Mouse (Mus musculus) forebrain, embryonic 10.5 days (tissue): ENCODE measurements around the gene Ak4. TPM values are rescaled to one million over a fixed set of nuclear protein-coding genes. Genes with fewer than 3 reads are reported as not detected.

Experiments used
- DNase-seq: peaks from one replicate; pipeline ENCODE4 v3.0.0-alpha.2; 2017; ENCODE audit warnings: low spot score; ENCODE audit errors: extremely low spot score
- H3K27ac ChIP-seq: fragments of 300-500 bp; sonication (generic); 2 replicates; pipeline ENCODE4 v1.5.1; 2016; ENCODE audit warnings: mild to moderate bottlenecking
- H3K27me3 ChIP-seq: fragments of 300-500 bp; sonication (generic); 2 replicates; pipeline ENCODE4 v1.6.1; 2016; ENCODE audit warnings: mild to moderate bottlenecking; ENCODE audit not compliant: poor library complexity, severe bottlenecking
- H3K36me3 ChIP-seq: fragments of 300-500 bp; sonication (generic); replicated peaks from 2 replicates; pipeline ENCODE4 v1.6.1; 2016; ENCODE audit warnings: mild to moderate bottlenecking, moderate library complexity
- H3K4me1 ChIP-seq: fragments of 300-500 bp; sonication (generic); 2 replicates; pipeline ENCODE4 v1.6.1; 2016
- H3K4me3 ChIP-seq: fragments of 300-500 bp; sonication (generic); 2 replicates; pipeline ENCODE4 v1.5.1; 2016; ENCODE audit warnings: mild to moderate bottlenecking, moderate library complexity
- H3K9me3 ChIP-seq: fragments of 300-500 bp; sonication (generic); 2 replicates; pipeline ENCODE4 v1.6.1; 2016; ENCODE audit warnings: mild to moderate bottlenecking, moderate library complexity
- WGBS: fragments of 180-500 bp; shearing (Covaris S2); methylation state at CpG from one replicate; pipeline ENCODE4 v1.1.7; 2016; 5-methylcytosine and 5-hydroxymethylcytosine counted together
- polyA plus RNA-seq: library from polyadenylated mRNA; unstranded; fragments of >200 nt; fragmentation: Nextera tagmentation; extraction: Ambion mirVana; gene quantifications from 2 replicates; pipeline ENCODE4 v1.2.1, GENCODE M21; 2016

Ak4 gene
- polyA plus RNA-seq, 1 experiment from 2014 or later: 43.9 TPM

- no peak for DNase-seq
- Histone ChIP-seq H3K27ac (no peak overlapping the region), H3K36me3 (no peaks in the 10 kb centered on the region), H3K4me1 (no peaks in the 10 kb centered on the region), H3K27me3 (no peaks in the 10 kb centered on the region), H3K4me3 (no peak overlapping the region), H3K9me3 (no peaks in the 10 kb centered on the region)
- WGBS: 90% methylated on average over 8 of the region's 8 CpGs
Measured at GRCm38 (mm10) chr4:101395021-101395533, 24.0 kb upstream of the Ak4 start.

GRCm38 (mm10) chr4:101400025-101400594 lies 19.0 kb upstream of the Ak4 start:
- Histone ChIP-seq H3K27me3 (no peaks in the 10 kb centered on the region), H3K27ac (no peak overlapping the region), H3K36me3 (no peaks in the 10 kb centered on the region), H3K9me3 (no peaks in the 10 kb centered on the region), H3K4me3 (no peak overlapping the region), H3K4me1 (no peaks in the 10 kb centered on the region)
- no peak for DNase-seq
- 83% methylated on average over 4 of the region's 4 CpGs for WGBS

- Histone ChIP-seq H3K4me1 (no peaks in the 10 kb centered on the region), H3K27me3 (no peaks in the 10 kb centered on the region), H3K4me3 (no peak overlapping the region), H3K9me3 (no peaks in the 10 kb centered on the region), H3K27ac (no peak overlapping the region), H3K36me3 (no peaks in the 10 kb centered on the region)
- WGBS: 83% methylated on average over 1 of the region's 1 CpGs
- no peak for DNase-seq
Measured at GRCm38 (mm10) chr4:101401945-101402344, 17.1 kb upstream of the Ak4 start.

GRCm38 (mm10) chr4:101404863-101405262 lies 14.2 kb upstream of the Ak4 start:
- no peaks in the 10 kb centered on the region for H3K36me3 ChIP-seq
- no peak for DNase-seq
- H3K4me3 ChIP-seq: no peak overlapping the region
- no peaks in the 10 kb centered on the region for H3K27me3 ChIP-seq
- H3K9me3 ChIP-seq: no peaks in the 10 kb centered on the region
- H3K4me1 ChIP-seq: no peaks in the 10 kb centered on the region
- no peak overlapping the region for H3K27ac ChIP-seq
- WGBS: 80% methylated on average over 3 of the region's 3 CpGs

- WGBS: 96% methylated on average over 4 of the region's 4 CpGs
- DNase-seq: no peak
- no peaks in the 10 kb centered on the region for H3K27me3 ChIP-seq
- no peaks in the 10 kb centered on the region for H3K9me3 ChIP-seq
- no peaks in the 10 kb centered on the region for H3K36me3 ChIP-seq
- H3K4me1 ChIP-seq: no peaks in the 10 kb centered on the region
- no peak overlapping the region for H3K4me3 ChIP-seq
- no peak overlapping the region for H3K27ac ChIP-seq
Measured at GRCm38 (mm10) chr4:101406411-101407196, 12.5 kb upstream of the Ak4 start.

- no peak for DNase-seq
- Histone ChIP-seq H3K4me3 (no peak overlapping the region), H3K4me1 (peaks cover 27% of the 10 kb centered on the region), H3K27me3 (no peaks in the 10 kb centered on the region), H3K27ac (no peak overlapping the region), H3K9me3 (no peaks in the 10 kb centered on the region), H3K36me3 (peaks cover 5% of the 10 kb centered on the region; the same call in 1 of the 2 replicates)
- WGBS: 96% methylated on average over 11 of the region's 11 CpGs
Measured at GRCm38 (mm10) chr4:101416966-101417365, 2.1 kb upstream of the Ak4 start.

GRCm38 (mm10) chr4:101419911-101420880 lies 1.1 kb downstream of the Ak4 start:
- Histone ChIP-seq H3K36me3 (peaks cover 24% of the 10 kb centered on the region), H3K27ac (peak overlapping the region; percentile 97)
- under 1% methylated on average over 90 of the region's 90 CpGs for WGBS

GRCm38 (mm10) chr4:101422996-101423395 lies 3.9 kb downstream of the Ak4 start:
- 92% methylated on average over 10 of the region's 10 CpGs for WGBS
- Histone ChIP-seq H3K27me3 (no peaks in the 10 kb centered on the region), H3K4me3 (no peak overlapping the region), H3K36me3 (peaks cover 24% of the 10 kb centered on the region), H3K27ac (no peak overlapping the region), H3K4me1 (peaks cover 37% of the 10 kb centered on the region), H3K9me3 (no peaks in the 10 kb centered on the region)
- no peak for DNase-seq

More at GRCm38 (mm10) chr4:101419911-101420880, 1.1 kb downstream of the Ak4 start:
- peak; percentile 51 for DNase-seq
- H3K27me3 ChIP-seq: no peaks in the 10 kb centered on the region
- no peaks in the 10 kb centered on the region for H3K9me3 ChIP-seq
- H3K4me3 ChIP-seq: peak overlapping the region; percentile 91
- H3K4me1 ChIP-seq: peaks cover 33% of the 10 kb centered on the region

- Histone ChIP-seq H3K36me3 (peaks cover 24% of the 10 kb centered on the region), H3K27me3 (no peaks in the 10 kb centered on the region), H3K4me3 (no peak overlapping the region), H3K4me1 (peaks cover 34% of the 10 kb centered on the region), H3K27ac (no peak overlapping the region), H3K9me3 (no peaks in the 10 kb centered on the region)
- 94% methylated on average over 5 of the region's 5 CpGs for WGBS
- DNase-seq: no peak
Measured at GRCm38 (mm10) chr4:101423571-101423970, 4.5 kb downstream of the Ak4 start.

- no peak overlapping the region for H3K27ac ChIP-seq
- peaks cover 32% of the 10 kb centered on the region for H3K36me3 ChIP-seq
- 81% methylated on average over 3 of the region's 3 CpGs for WGBS
- DNase-seq: no peak
- no peaks in the 10 kb centered on the region for H3K27me3 ChIP-seq
- peaks cover 29% of the 10 kb centered on the region for H3K4me1 ChIP-seq
- H3K9me3 ChIP-seq: no peaks in the 10 kb centered on the region
- H3K4me3 ChIP-seq: no peak overlapping the region
Measured at GRCm38 (mm10) chr4:101424495-101424894, 5.4 kb downstream of the Ak4 start.

- 84% methylated on average over 5 of the region's 5 CpGs for WGBS
- H3K27ac ChIP-seq: no peak overlapping the region
- no peak for DNase-seq
- H3K4me1 ChIP-seq: peaks cover 28% of the 10 kb centered on the region
- no peaks in the 10 kb centered on the region for H3K27me3 ChIP-seq
- no peak overlapping the region for H3K4me3 ChIP-seq
- H3K36me3 ChIP-seq: peaks cover 37% of the 10 kb centered on the region
- H3K9me3 ChIP-seq: no peaks in the 10 kb centered on the region
Measured at GRCm38 (mm10) chr4:101425119-101425518, 6.0 kb downstream of the Ak4 start.

- Histone ChIP-seq H3K36me3 (peaks cover 42% of the 10 kb centered on the region), H3K9me3 (no peaks in the 10 kb centered on the region), H3K27ac (no peak overlapping the region), H3K4me1 (peaks cover 22% of the 10 kb centered on the region), H3K4me3 (no peak overlapping the region), H3K27me3 (no peaks in the 10 kb centered on the region)
- 92% methylated on average over 3 of the region's 3 CpGs for whole genome bisulfite sequencing
- DNase-seq: no peak
Measured at GRCm38 (mm10) chr4:101425666-101426065, 6.6 kb downstream of the Ak4 start.
